Mouse (Mus musculus) hindbrain, postnatal 0 days (tissue): ENCODE data around the gene Prmt8. TPM values are rescaled to one million over a fixed set of nuclear protein-coding genes. Genes with fewer than 3 reads are reported as not detected.

Source experiments
- ATAC-seq: fragments of 200-750 bp; cut with Nextera tagmentation; 2 replicates; pipeline ENCODE4 v1.8.0; 2017; ENCODE audit warnings: mild to moderate bottlenecking, moderate TSS enrichment, moderate library complexity
- DNase-seq: peaks from one replicate; pipeline ENCODE4 v3.0.0-alpha.2; 2015; ENCODE audit warnings: low spot score
- H3K27ac ChIP-seq: fragments of 300-500 bp; sonication (generic); 2 replicates; pipeline ENCODE4 v1.5.1; 2014; ENCODE audit warnings: mild to moderate bottlenecking
- H3K27me3 ChIP-seq: fragments of 300-500 bp; sonication (generic); 2 replicates; pipeline ENCODE4 v1.6.1; 2014; ENCODE audit warnings: low read length, mixed read lengths; ENCODE audit not compliant: insufficient read depth
- H3K36me3 ChIP-seq: fragments of 300-500 bp; sonication (generic); 2 replicates; pipeline ENCODE4 v1.6.1; 2014; ENCODE audit warnings: low read length, mixed read lengths; ENCODE audit not compliant: insufficient read depth
- H3K4me1 ChIP-seq: fragments of 300-500 bp; sonication (generic); 2 replicates; pipeline ENCODE4 v1.6.1; 2014; ENCODE audit warnings: antibody characterized with exemption, low read length, mixed read lengths; ENCODE audit not compliant: insufficient read depth
- H3K4me2 ChIP-seq: fragments of 300-500 bp; sonication (generic); 2 replicates; pipeline ENCODE4 v1.6.1; 2014; ENCODE audit warnings: low read depth, mild to moderate bottlenecking, low read length, moderate library complexity, mixed read lengths
- H3K4me3 ChIP-seq: fragments of 300-500 bp; sonication (generic); 2 replicates; pipeline ENCODE4 v1.5.1; 2014; ENCODE audit warnings: low read length
- H3K9ac ChIP-seq: fragments of 300-500 bp; sonication (generic); replicated peaks from 2 replicates; pipeline ENCODE4 v1.6.1; 2014; ENCODE audit warnings: mild to moderate bottlenecking, low read length, moderate library complexity, mixed read lengths
- H3K9me3 ChIP-seq: fragments of 300-500 bp; sonication (generic); 2 replicates; pipeline ENCODE4 v1.6.1; 2016; ENCODE audit warnings: low read length, mixed read lengths
- CTCF ChIP-seq: IDR thresholded peaks from 2 replicates; pipeline ENCODE4 v1.5.1; 2016; ENCODE audit warnings: antibody characterized with exemption, control low read depth, low read depth
- WGBS: fragments of 180-500 bp; shearing (Covaris S2); extraction: QIAGEN DNeasy Blood & Tissue Kit; methylation state at CpG from one replicate; pipeline ENCODE4 v1.1.7; 2014; 5-methylcytosine and 5-hydroxymethylcytosine counted together
- polyA plus RNA-seq: library from polyadenylated mRNA; unstranded; fragments of >200 nt; fragmentation: Nextera tagmentation; extraction: Ambion mirVana; gene quantifications from 2 replicates; pipeline ENCODE4 v1.2.1, GENCODE M21; 2015
- total RNA-seq: library from RNA; depleted of rRNA; stranded (reverse); fragments of >200 nt; gene quantifications from 2 replicates; pipeline ENCODE4 v1.2.3, GENCODE M21; 2014

The Prmt8 gene
- total and polyA plus RNA-seq, 2 experiments from 2014 or later: 28.7 to 35.5 TPM

GRCm38 (mm10) chr6:127676866-127677265 lies 92.4 kb downstream of the Prmt8 start:
- DNase-seq (peak; percentile 60), ATAC-seq (peak; percentile 78)
- 32% methylated on average over 11 of the region's 11 CpGs for WGBS

DNA sequence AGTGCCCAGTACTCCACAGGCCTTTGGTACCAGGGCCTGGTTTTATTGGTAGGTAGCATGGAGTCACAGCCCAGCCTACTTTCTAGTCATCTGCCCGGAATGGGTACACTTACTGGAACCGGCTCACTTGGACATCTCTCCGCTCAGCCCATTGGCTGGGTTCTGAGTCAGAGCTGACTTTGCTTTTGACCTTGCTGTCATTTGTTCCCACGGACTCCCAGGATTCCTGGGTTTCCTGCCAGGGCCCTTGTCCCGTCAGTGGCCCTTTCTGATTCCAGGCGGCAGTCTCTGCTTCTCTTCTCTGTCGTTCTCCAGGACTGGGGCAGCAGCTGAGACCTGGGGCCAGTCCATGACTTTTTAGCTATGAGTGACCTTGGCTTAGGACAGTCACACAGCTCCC lies 97.2 kb downstream of the Prmt8 start:
- H3K36me3 ChIP-seq: no peaks in the 10 kb centered on the region
- WGBS: 76% methylated on average over 7 of the region's 7 CpGs
- no peaks in the 10 kb centered on the region for H3K9me3 ChIP-seq
- no peak for TF ChIP-seq CTCF
- H3K27ac ChIP-seq: no peak overlapping the region
- H3K9ac ChIP-seq: no peak overlapping the region
- no peak overlapping the region for H3K4me2 ChIP-seq
- H3K27me3 ChIP-seq: no peaks in the 10 kb centered on the region
- H3K4me3 ChIP-seq: no peak overlapping the region
- DNase-seq (no peak), ATAC-seq (no peak)
- peaks cover 5% of the 10 kb centered on the region; the same call in 1 of the 2 replicates for H3K4me1 ChIP-seq

More at GRCm38 (mm10) chr6:127676866-127677265, 92.4 kb downstream of the Prmt8 start:
- Histone ChIP-seq H3K4me2 (no peak overlapping the region), H3K27ac (no peak overlapping the region), H3K9ac (no peak overlapping the region), H3K4me1 (peaks cover 8% of the 10 kb centered on the region; the same call in 1 of the 2 replicates), H3K27me3 (no peaks in the 10 kb centered on the region), H3K9me3 (no peaks in the 10 kb centered on the region), H3K36me3 (no peaks in the 10 kb centered on the region), H3K4me3 (no peak overlapping the region)
- TF ChIP-seq CTCF: no peak

GRCm38 (mm10) chr6:127670031-127670430 lies 99.2 kb downstream of the Prmt8 start:
- H3K27ac ChIP-seq: no peak overlapping the region
- H3K27me3 ChIP-seq: no peaks in the 10 kb centered on the region
- H3K9ac ChIP-seq: no peak overlapping the region
- peak; percentile 41 for TF ChIP-seq CTCF
- 97% methylated on average over 4 of the region's 4 CpGs for WGBS
- no peak overlapping the region for H3K4me3 ChIP-seq
- no peaks in the 10 kb centered on the region for H3K9me3 ChIP-seq
- H3K4me2 ChIP-seq: no peak overlapping the region
- DNase-seq (no peak), ATAC-seq (no peak)
- peaks cover 5% of the 10 kb centered on the region; the same call in 1 of the 2 replicates for H3K4me1 ChIP-seq
- no peaks in the 10 kb centered on the region for H3K36me3 ChIP-seq

- H3K9ac ChIP-seq: no peak overlapping the region
- DNase-seq (peak; percentile 77), ATAC-seq (peak; percentile 68)
- H3K9me3 ChIP-seq: no peaks in the 10 kb centered on the region
- TF ChIP-seq CTCF: no peak
- 47% methylated on average over 4 of the region's 4 CpGs for WGBS
- H3K27ac ChIP-seq: no peak overlapping the region
- H3K4me3 ChIP-seq: no peak overlapping the region
- H3K4me2 ChIP-seq: no peak overlapping the region
- no peaks in the 10 kb centered on the region for H3K27me3 ChIP-seq
- H3K36me3 ChIP-seq: no peaks in the 10 kb centered on the region
- H3K4me1 ChIP-seq: peaks cover 5% of the 10 kb centered on the region; the same call in 1 of the 2 replicates
Observed at GRCm38 (mm10) chr6:127669313-127669712, 100.0 kb downstream of the Prmt8 start.

- no peak overlapping the region for H3K27ac ChIP-seq
- H3K36me3 ChIP-seq: no peaks in the 10 kb centered on the region
- no peak overlapping the region for H3K4me2 ChIP-seq
- H3K9ac ChIP-seq: no peak overlapping the region
- no peak overlapping the region for H3K4me3 ChIP-seq
- DNase-seq: no peak
- no peak for ATAC-seq
- TF ChIP-seq CTCF: no peak
- H3K4me1 ChIP-seq: no peaks in the 10 kb centered on the region
- no peaks in the 10 kb centered on the region for H3K27me3 ChIP-seq
- WGBS: 80% methylated on average over 7 of the region's 7 CpGs
- no peaks in the 10 kb centered on the region for H3K9me3 ChIP-seq
Observed at GRCm38 (mm10) chr6:127663263-127663662, 106.0 kb downstream of the Prmt8 start.

GRCm38 (mm10) chr6:127661717-127662292 lies 107.5 kb downstream of the Prmt8 start:
- H3K27ac ChIP-seq: no peak overlapping the region
- DNase-seq: no peak
- no peaks in the 10 kb centered on the region for H3K9me3 ChIP-seq
- H3K4me2 ChIP-seq: no peak overlapping the region
- H3K9ac ChIP-seq: no peak overlapping the region
- no peak for ATAC-seq
- no peak overlapping the region for H3K4me3 ChIP-seq
- H3K27me3 ChIP-seq: no peaks in the 10 kb centered on the region
- H3K4me1 ChIP-seq: no peaks in the 10 kb centered on the region
- no peaks in the 10 kb centered on the region for H3K36me3 ChIP-seq
- WGBS: 79% methylated on average over 7 of the region's 7 CpGs
- no peak for TF ChIP-seq CTCF

DNA sequence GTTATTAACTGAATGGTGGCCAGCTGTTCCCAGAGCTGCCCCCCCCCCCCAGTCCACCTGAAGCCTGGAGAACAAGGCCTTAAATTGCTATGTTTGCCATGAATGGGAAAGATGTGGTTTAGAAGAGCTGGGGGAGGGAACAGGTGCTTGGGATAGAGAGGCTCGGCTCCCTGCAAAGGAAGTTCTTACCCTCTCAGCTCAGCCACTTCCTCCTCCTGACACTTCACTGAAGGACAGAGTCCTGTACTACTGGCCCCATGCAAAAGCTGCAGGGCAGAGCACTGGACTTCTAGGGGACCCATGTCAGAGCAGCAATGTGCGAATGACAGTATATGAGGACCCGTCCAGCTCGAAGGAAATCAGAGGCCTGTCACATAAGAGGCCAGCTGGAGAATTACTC lies 109.3 kb downstream of the Prmt8 start:
- Histone ChIP-seq H3K4me3 (no peak overlapping the region), H3K27me3 (no peaks in the 10 kb centered on the region), H3K27ac (no peak overlapping the region), H3K4me2 (no peak overlapping the region), H3K9me3 (no peaks in the 10 kb centered on the region), H3K9ac (no peak overlapping the region), H3K36me3 (no peaks in the 10 kb centered on the region), H3K4me1 (no peaks in the 10 kb centered on the region)
- DNase-seq (no peak), ATAC-seq (no peak)
- WGBS: 91% methylated on average over 4 of the region's 4 CpGs
- no peak for TF ChIP-seq CTCF
